In the genomic region with DNA sequence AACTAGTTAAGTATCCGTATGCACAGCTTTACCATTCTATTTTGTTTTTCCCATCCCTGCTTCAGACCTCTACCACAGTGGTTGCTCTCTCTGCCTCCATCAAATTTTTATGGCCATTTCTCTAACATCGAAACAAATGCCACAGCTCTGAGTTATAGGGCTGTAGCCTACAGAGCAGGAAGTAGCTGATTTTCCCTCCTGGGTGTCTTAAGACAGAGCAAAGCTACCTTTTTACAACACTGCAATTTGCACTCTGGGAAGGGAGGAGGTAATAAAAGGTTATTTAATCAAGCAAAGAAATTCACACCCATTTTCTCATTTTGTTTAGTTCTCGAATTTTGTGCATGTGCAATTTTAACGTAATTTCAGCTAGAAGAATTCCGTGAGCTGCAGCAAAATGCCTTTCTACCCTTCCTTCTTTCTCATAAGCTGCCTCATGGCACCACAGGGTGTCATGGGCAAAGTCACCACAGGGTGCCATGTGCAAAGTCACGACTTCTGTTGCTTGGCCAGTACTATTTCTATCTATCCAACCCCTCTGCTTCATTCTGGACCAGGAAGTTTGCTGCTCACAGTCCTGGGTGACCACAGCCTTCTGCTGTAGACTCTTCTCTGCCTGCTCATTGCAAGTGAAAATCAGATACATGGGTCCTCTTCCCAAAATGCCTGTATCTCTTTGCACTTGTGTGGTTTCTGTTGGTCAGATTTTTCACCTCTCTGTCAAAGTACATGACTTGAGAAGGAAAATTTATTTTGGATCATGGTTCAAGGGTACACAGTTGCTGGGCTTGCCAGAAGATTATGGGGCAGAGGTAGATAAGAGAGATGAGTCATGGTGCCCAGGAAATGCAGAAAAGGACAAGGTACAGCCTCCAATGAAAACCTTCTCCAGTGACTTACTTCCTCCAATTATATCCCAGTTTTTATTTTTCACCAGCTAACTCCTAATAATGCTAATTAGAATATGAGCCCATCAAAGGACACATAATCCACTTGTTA, we compare ENCODE assay signal across 9 mouse cellular contexts.
"Had no signal": no experiment of that assay in that cellular context is flagged by ENCODE, and none has a peak within 500 bp of the region (broad histone marks: within the 10 kb centered on the region; RNA-seq: fewer than 3 reads in every experiment).

No protein-coding gene starts in this region.

- H3K4me3 ChIP-seq: left cerebral cortex, adult 2 months; liver, embryonic 12.5 days; midbrain, embryonic 13.5 days; stomach, embryonic 15.5 days had no signal

- ATAC-seq: liver, embryonic 12.5 days; midbrain, embryonic 13.5 days had no signal

- H3K9ac ChIP-seq: liver, embryonic 12.5 days; midbrain, embryonic 13.5 days; stomach, embryonic 15.5 days had no signal

- H3K36me3 ChIP-seq: liver, embryonic 12.5 days; midbrain, embryonic 13.5 days; stomach, embryonic 15.5 days had no signal

- H3K27ac ChIP-seq: left cerebral cortex, adult 2 months; liver, embryonic 12.5 days; midbrain, embryonic 13.5 days; stomach, embryonic 15.5 days had no signal

- H3K4me2 ChIP-seq: liver, embryonic 12.5 days; midbrain, embryonic 13.5 days; stomach, embryonic 15.5 days had no signal

- H3K9me3 ChIP-seq: liver, embryonic 12.5 days; midbrain, embryonic 13.5 days; stomach, embryonic 15.5 days had no signal

- DNase-seq: kidney, adult 2 months; kidney, postnatal 25 days; lung, postnatal 36 days; spleen, adult 18-20 months; thymus, postnatal 36 days had no signal

- H3K27me3 ChIP-seq: liver, embryonic 12.5 days; midbrain, embryonic 13.5 days; stomach, embryonic 15.5 days had no signal
